ENCODE assay signal across 13 mouse cellular contexts in genomic region chr8:92545347-92546059, GRCm38 (mm10).
DNase-seq lines count a peak whose midpoint lies in the region; ATAC-seq and TF ChIP-seq lines count a peak whose summit lies in the region.
"Had no signal": no experiment of that assay in that cellular context is flagged by ENCODE, and none has a peak within 500 bp of the region (broad histone marks: within the 10 kb centered on the region; RNA-seq: fewer than 3 reads in every experiment).

No protein-coding gene starts in this region.

- no peaks in the 10 kb centered on the region; the same call in 1 of the 2 replicates for H3K4me1 ChIP-seq in kidney, postnatal 0 days (replicated peaks; ENCODE audit: insufficient read depth, low read length)
- H3K4me1 ChIP-seq in embryonic facial prominence, embryonic 11.5 days (ENCODE audit: control insufficient read depth, insufficient read depth, low read length), result no peaks in the 10 kb centered on the region
- peaks cover 14% of the 10 kb centered on the region; the same call in 1 of the 2 replicates for H3K4me1 ChIP-seq in hindbrain, embryonic 14.5 days (replicated peaks; ENCODE audit: control insufficient read depth, insufficient read depth, low read length)
- H3K4me1 ChIP-seq in midbrain, postnatal 0 days (ENCODE audit: insufficient read depth, low read length), result no peaks in the 10 kb centered on the region
- no peaks in the 10 kb centered on the region for H3K4me1 ChIP-seq in liver, embryonic 12.5 days

- no peak overlapping the region for H3K9ac ChIP-seq in kidney, postnatal 0 days (ENCODE audit: low read depth, low read length)
- no peak overlapping the region for H3K9ac ChIP-seq in embryonic facial prominence, embryonic 11.5 days (replicated peaks; ENCODE audit: low read length)
- no peak overlapping the region for H3K9ac ChIP-seq in hindbrain, embryonic 14.5 days
- no peak overlapping the region for H3K9ac ChIP-seq in midbrain, postnatal 0 days (replicated peaks; ENCODE audit: low read length, poor library complexity, severe bottlenecking)
- H3K9ac ChIP-seq in liver, embryonic 12.5 days, result no peak overlapping the region

- no peak overlapping the region for H3K4me2 ChIP-seq in kidney, postnatal 0 days (ENCODE audit: low read length)
- no peak overlapping the region for H3K4me2 ChIP-seq in embryonic facial prominence, embryonic 11.5 days (ENCODE audit: low read depth, low read length)
- peak overlapping the region; percentile 23 for H3K4me2 ChIP-seq in hindbrain, embryonic 14.5 days (replicated peaks)
- H3K4me2 ChIP-seq in midbrain, postnatal 0 days (ENCODE audit: low read depth, low read length, poor library complexity, severe bottlenecking), result no peak overlapping the region
- H3K4me2 ChIP-seq in liver, embryonic 12.5 days, result no peak overlapping the region

- ATAC-seq in kidney, postnatal 0 days (replicated peaks; ENCODE audit: low FRiP score, low read depth), result no peak
- ATAC-seq in embryonic facial prominence, embryonic 11.5 days (replicated peaks; ENCODE audit: insufficient number of reproducible peaks, low FRiP score, low TSS enrichment, low read depth), result no peak
- peak; percentile 89 for ATAC-seq in hindbrain, embryonic 14.5 days (ENCODE audit: low FRiP score)
- ATAC-seq in midbrain, postnatal 0 days (ENCODE audit: low FRiP score), result no peak
- ATAC-seq in liver, embryonic 12.5 days, result no peak

- 28% methylated on average over 17 of the region's 17 CpGs for WGBS in kidney, postnatal 0 days
- 42% methylated on average over 17 of the region's 17 CpGs for WGBS in embryonic facial prominence, embryonic 11.5 days
- WGBS in hindbrain, embryonic 14.5 days, result 20% methylated on average over 17 of the region's 17 CpGs
- WGBS in midbrain, postnatal 0 days, result 19% methylated on average over 17 of the region's 17 CpGs
- WGBS in liver, embryonic 12.5 days (ENCODE audit: insufficient replicate concordance), result 50% methylated on average over 17 of the region's 17 CpGs

- TF ChIP-seq CTCF in kidney, postnatal 0 days (IDR thresholded peaks at IDR 0.05; ENCODE audit: low read depth), result no peak
- TF ChIP-seq CTCF in midbrain, postnatal 0 days (IDR thresholded peaks at IDR 0.05), result no peak

- DNase-seq in kidney, postnatal 0 days (ENCODE audit: low spot score), result peak; percentile 29
- no peak for DNase-seq in kidney, adult 9 months
- DNase-seq in embryonic facial prominence, embryonic 11.5 days (ENCODE audit: low spot score), result peak; percentile 50
- peak; percentile 65 for DNase-seq in hindbrain, embryonic 14.5 days (ENCODE audit: low spot score)
- peak; percentile 58 for DNase-seq in midbrain, postnatal 0 days (ENCODE audit: low spot score)
- DNase-seq in frontal cortex, postnatal 10 days (ENCODE audit: low spot score in 2 of 2), result no peak
- DNase-seq in heart, postnatal 4 days, result no peak
- DNase-seq: cerebellum, adult 11 months had no signal

- no peaks in the 10 kb centered on the region for H3K9me3 ChIP-seq in kidney, postnatal 0 days (replicated peaks; ENCODE audit: low read length)
- H3K9me3 ChIP-seq in embryonic facial prominence, embryonic 11.5 days (replicated peaks; ENCODE audit: control insufficient read depth, low read length), result no peaks in the 10 kb centered on the region
- H3K9me3 ChIP-seq in hindbrain, embryonic 14.5 days (ENCODE audit: control insufficient read depth, low read length), result no peaks in the 10 kb centered on the region
- no peaks in the 10 kb centered on the region for H3K9me3 ChIP-seq in midbrain, postnatal 0 days (ENCODE audit: low read length)
- H3K9me3 ChIP-seq in liver, embryonic 12.5 days (replicated peaks), result no peaks in the 10 kb centered on the region

- H3K27me3 ChIP-seq in kidney, postnatal 0 days (ENCODE audit: insufficient read depth, low read length), result no peaks in the 10 kb centered on the region
- no peaks in the 10 kb centered on the region for H3K27me3 ChIP-seq in embryonic facial prominence, embryonic 11.5 days (ENCODE audit: control insufficient read depth, insufficient read depth, low read length)
- peaks cover 9% of the 10 kb centered on the region; the same call in 1 of the 2 replicates for H3K27me3 ChIP-seq in hindbrain, embryonic 14.5 days (ENCODE audit: control insufficient read depth, insufficient read depth, low read length)
- H3K27me3 ChIP-seq in midbrain, postnatal 0 days (ENCODE audit: insufficient read depth, low read length), result no peaks in the 10 kb centered on the region
- no peaks in the 10 kb centered on the region for H3K27me3 ChIP-seq in liver, embryonic 12.5 days (replicated peaks)
- H3K27me3 ChIP-seq: CH12.LX had no signal

- no peaks in the 10 kb centered on the region for H3K36me3 ChIP-seq in kidney, postnatal 0 days (ENCODE audit: insufficient read depth, low read length)
- H3K36me3 ChIP-seq in embryonic facial prominence, embryonic 11.5 days (replicated peaks; ENCODE audit: control insufficient read depth, insufficient read depth, low read depth, low read length), result no peaks in the 10 kb centered on the region
- no peaks in the 10 kb centered on the region for H3K36me3 ChIP-seq in hindbrain, embryonic 14.5 days (replicated peaks; ENCODE audit: control insufficient read depth, insufficient read depth)
- no peaks in the 10 kb centered on the region for H3K36me3 ChIP-seq in midbrain, postnatal 0 days (ENCODE audit: insufficient read depth, low read length)
- no peaks in the 10 kb centered on the region for H3K36me3 ChIP-seq in liver, embryonic 12.5 days

- no peak overlapping the region for H3K27ac ChIP-seq in kidney, postnatal 0 days
- H3K27ac ChIP-seq in embryonic facial prominence, embryonic 11.5 days (replicated peaks; ENCODE audit: low read depth, low read length), result no peak overlapping the region
- H3K27ac ChIP-seq in hindbrain, embryonic 14.5 days, result peak overlapping the region; percentile 11
- no peak overlapping the region for H3K27ac ChIP-seq in midbrain, postnatal 0 days (ENCODE audit: low read depth, low read length)
- no peak overlapping the region for H3K27ac ChIP-seq in liver, embryonic 12.5 days
- H3K27ac ChIP-seq: layer of hippocampus, adult 2 months had no signal

- H3K4me3 ChIP-seq in kidney, postnatal 0 days (replicated peaks; ENCODE audit: low read depth, low read length), result no peak overlapping the region
- no peak overlapping the region for H3K4me3 ChIP-seq in embryonic facial prominence, embryonic 11.5 days (ENCODE audit: low read depth, low read length)
- no peak overlapping the region for H3K4me3 ChIP-seq in hindbrain, embryonic 14.5 days (replicated peaks; ENCODE audit: low read length)
- no peak overlapping the region for H3K4me3 ChIP-seq in midbrain, postnatal 0 days (ENCODE audit: low read depth, low read length)
- H3K4me3 ChIP-seq in liver, embryonic 12.5 days, result no peak overlapping the region
- H3K4me3 ChIP-seq: erythroblast, embryonic 14.5 days; layer of hippocampus, adult 2 months; myocyte had no signal

Comparison
In these comparisons a context has a peak if more than half of its experiments do, and no peak if none do; other contexts are left out.
1. DNase-seq: peak in kidney, postnatal 0 days (single experiment), embryonic facial prominence, embryonic 11.5 days (single experiment), hindbrain, embryonic 14.5 days (single experiment) and midbrain, postnatal 0 days (single experiment); none in kidney, adult 9 months (single experiment), frontal cortex, postnatal 10 days (0 of 2) and heart, postnatal 4 days (single experiment).